Mouse (Mus musculus) thymus, postnatal 0 days (tissue): ENCODE data around the gene Kcnh6. TPM values are rescaled to one million over a fixed set of nuclear protein-coding genes. Genes with fewer than 3 reads are reported as not detected.

ENCODE experiments used
- DNase-seq: peaks from one replicate; pipeline ENCODE4 v3.0.0-alpha.2; 2015; ENCODE audit warnings: low spot score
- polyA plus RNA-seq: library from polyadenylated mRNA; unstranded; fragments of >200 nt; fragmentation: Nextera tagmentation; extraction: Ambion mirVana; gene quantifications from 2 replicates; pipeline ENCODE4 v1.2.1, GENCODE M21; 2015

Kcnh6 gene
- polyA plus RNA-seq, 1 experiment from 2014 or later: 1.5 TPM

GRCm38 (mm10) chr11:106061311-106061710, 53.4 kb downstream of the Kcnh6 start:
- no peak for DNase-seq

GRCm38 (mm10) chr11:106063756-106064155, 55.8 kb downstream of the Kcnh6 start:
- no peak for DNase-seq

- DNase-seq: no peak
Measured at GRCm38 (mm10) chr11:106065073-106065922, 57.4 kb downstream of the Kcnh6 start.

- peak; percentile 89 for DNase-seq
Measured at GRCm38 (mm10) chr11:106065923-106066571, 58.1 kb downstream of the Kcnh6 start, which contains the start of gene Taco1. Taco1 (plus strand) TSS chr11:106066061.

- peak; percentile 73 for DNase-seq
Measured at GRCm38 (mm10) chr11:106066616-106067015, 58.7 kb downstream of the Kcnh6 start.

- DNase-seq: no peak
Measured at GRCm38 (mm10) chr11:106073774-106074173, 65.8 kb downstream of the Kcnh6 start.

- peak; percentile 78 for DNase-seq
Measured at GRCm38 (mm10) chr11:106076321-106076720, 68.4 kb downstream of the Kcnh6 start.

Other genes starting within 250 kb of the Kcnh6 start
- 7.2 and 8.5 TPM in 2 replicates for gene Cyb561, start 54.8 kb upstream of the Kcnh6 start, polyA plus RNA-seq
- gene Ace, start 40.2 kb upstream of the Kcnh6 start, polyA plus RNA-seq: 0.88 and 1.3 TPM in 2 replicates
- not detected in 2 replicates for gene Ace3, start 13.4 kb upstream of the Kcnh6 start, polyA plus RNA-seq
- gene Dcaf7, start 28.7 kb downstream of the Kcnh6 start, polyA plus RNA-seq: 44.0 and 48.3 TPM in 2 replicates
- 10.1 and 11.5 TPM in 2 replicates for gene Taco1, start 57.9 kb downstream of the Kcnh6 start, polyA plus RNA-seq
- 13.6 and 16.9 TPM in 2 replicates for gene Map3k3, start 76.5 kb downstream of the Kcnh6 start, polyA plus RNA-seq
- 0.54 and 0.78 TPM in 2 replicates for gene Gm10840, start 152.7 kb downstream of the Kcnh6 start, polyA plus RNA-seq
- gene Limd2, start 152.7 kb downstream of the Kcnh6 start, polyA plus RNA-seq: 968 and 1,023 TPM in 2 replicates
- 18.9 and 21.6 TPM in 2 replicates for gene Strada, start 194.0 kb downstream of the Kcnh6 start, polyA plus RNA-seq
- gene Ccdc47, start 208.2 kb downstream of the Kcnh6 start, polyA plus RNA-seq: 57.0 and 63.1 TPM in 2 replicates
- gene Ddx42, start 208.8 kb downstream of the Kcnh6 start, polyA plus RNA-seq: 58.3 and 67.8 TPM in 2 replicates
- 58.3 and 60.5 TPM in 2 replicates for gene Ftsj3, start 248.0 kb downstream of the Kcnh6 start, polyA plus RNA-seq
- gene Psmc5, start 248.0 kb downstream of the Kcnh6 start, polyA plus RNA-seq: 260 and 266 TPM in 2 replicates